Mouse (Mus musculus): ENCODE results near the gene Atxn2.

Gene Atxn2

GRCm38 (mm10) chr5:121845361-121845760 is 134.2 kb downstream of the Atxn2 start:
- in situ Hi-C loops (cut with MboI; ENCODE audit: unreplicated experiment in 2 of 2), result loop anchor here (5.0 to 10.0 kb wide), 3 partner anchors 33 to 221 kb away; no protein-coding TSS in a partner anchor

DNA sequence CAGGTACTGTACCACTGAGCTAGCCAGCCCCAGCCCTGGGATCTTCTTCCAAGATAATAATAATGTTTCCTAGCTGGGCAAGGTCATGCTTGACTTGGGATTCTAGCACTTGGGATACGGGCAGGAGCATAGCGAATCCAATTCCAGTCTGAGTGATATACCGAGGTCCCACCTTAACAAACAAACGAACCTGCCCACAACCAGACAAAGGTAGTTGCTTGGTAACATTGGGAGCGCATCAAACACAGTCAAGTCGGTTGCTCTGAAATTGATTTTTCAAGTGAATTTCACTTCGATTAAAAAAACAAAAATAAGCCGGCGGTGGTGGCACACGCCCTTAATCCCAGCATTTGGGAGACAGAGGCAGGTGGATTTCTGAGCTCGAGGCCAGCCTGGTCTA is 135.2 kb downstream of the Atxn2 start:
- in situ Hi-C loops (cut with MboI; ENCODE audit: unreplicated experiment in 2 of 2), result loop anchor here (5.0 to 10.0 kb wide), 3 partner anchors 34 to 222 kb away; no protein-coding TSS in a partner anchor

DNA sequence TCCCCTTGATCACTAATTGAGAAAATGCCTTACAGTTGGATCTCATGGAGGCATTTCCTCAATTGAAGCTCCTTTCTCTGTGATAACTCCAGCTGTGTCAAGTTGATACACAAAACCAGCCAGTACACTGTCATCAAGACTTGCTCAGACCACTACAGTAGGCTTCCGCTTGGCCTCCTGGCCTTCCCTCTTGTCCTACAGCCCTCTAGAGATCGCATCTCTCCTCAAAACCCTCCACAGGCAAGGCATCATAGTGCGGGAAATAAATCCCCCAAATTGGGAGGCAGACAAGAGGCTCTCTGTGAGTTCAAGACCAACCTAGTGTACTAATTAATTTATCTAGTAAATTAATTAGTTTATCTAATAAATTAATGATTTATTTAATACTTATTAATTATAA is 136.1 kb downstream of the Atxn2 start:
- in situ Hi-C loops (cut with MboI; ENCODE audit: unreplicated experiment in 2 of 2), result loop anchor here (5.0 to 10.0 kb wide), 3 partner anchors 35 to 222 kb away; no protein-coding TSS in a partner anchor

DNA sequence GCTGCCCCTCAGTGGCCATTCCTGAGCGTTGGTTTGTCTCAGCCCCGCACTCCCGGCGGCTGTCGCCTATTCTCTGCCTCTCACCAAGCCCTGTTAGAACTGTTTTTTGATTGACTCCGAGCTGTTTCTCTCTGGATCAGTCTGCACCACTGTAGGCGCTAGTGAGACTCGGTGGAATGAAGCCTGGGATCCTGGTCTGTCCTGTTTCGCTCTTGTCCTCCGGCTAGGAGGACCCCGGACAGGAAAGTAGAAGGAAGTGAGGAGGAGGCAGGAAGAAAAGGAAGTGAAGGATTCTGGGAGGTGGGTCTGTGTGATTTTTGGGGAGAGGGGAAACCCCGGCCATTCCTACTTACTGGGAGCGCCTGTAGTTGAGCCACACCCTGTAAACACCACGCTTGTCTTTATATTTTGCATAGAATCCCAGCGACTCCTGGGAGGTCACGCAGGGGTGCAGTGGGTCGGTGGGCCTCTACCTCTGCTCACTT is 136.9 kb downstream of the Atxn2 start:
- in situ Hi-C loops (cut with MboI; ENCODE audit: unreplicated experiment in 2 of 2), result loop anchor here (5.0 to 10.0 kb wide), 3 partner anchors 36 to 223 kb away; no protein-coding TSS in a partner anchor

DNA sequence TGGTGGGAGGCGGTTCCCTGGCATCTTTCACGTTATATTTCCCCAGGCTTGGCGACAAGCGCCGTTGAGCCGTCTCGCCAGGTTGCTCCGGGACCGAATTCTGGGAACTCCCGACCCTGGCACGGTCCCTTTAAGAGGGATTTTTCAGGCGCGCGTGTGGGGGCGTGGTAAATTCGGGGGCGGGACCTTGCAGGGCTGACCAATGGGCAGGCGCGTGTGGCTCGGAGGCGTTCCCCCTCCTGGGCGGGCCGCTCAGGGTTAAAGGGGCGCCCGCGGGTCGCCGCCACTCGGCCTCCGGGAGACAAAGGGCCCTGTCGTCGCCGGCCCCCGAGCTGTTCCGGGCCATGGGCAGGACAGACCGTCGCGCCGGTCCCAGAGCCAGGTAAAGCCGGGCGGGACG is 137.6 kb downstream of the Atxn2 start, which contains the start of gene Pheta1:
Gene Pheta1, plus strand, starts transcription at position 242 of the 400 bp plus-strand sequence.
- in situ Hi-C loops (cut with MboI; ENCODE audit: unreplicated experiment in 2 of 2), result loop anchor here (5.0 to 10.0 kb wide), 3 partner anchors 36 to 224 kb away; no protein-coding TSS in a partner anchor

GRCm38 (mm10) chr5:121849478-121850349 is 138.6 kb downstream of the Atxn2 start:
- in situ Hi-C loops (cut with MboI; ENCODE audit: unreplicated experiment in 2 of 2), result loop anchor here (5.0 to 10.0 kb wide), 3 partner anchors 37 to 225 kb away; no protein-coding TSS in a partner anchor

DNA sequence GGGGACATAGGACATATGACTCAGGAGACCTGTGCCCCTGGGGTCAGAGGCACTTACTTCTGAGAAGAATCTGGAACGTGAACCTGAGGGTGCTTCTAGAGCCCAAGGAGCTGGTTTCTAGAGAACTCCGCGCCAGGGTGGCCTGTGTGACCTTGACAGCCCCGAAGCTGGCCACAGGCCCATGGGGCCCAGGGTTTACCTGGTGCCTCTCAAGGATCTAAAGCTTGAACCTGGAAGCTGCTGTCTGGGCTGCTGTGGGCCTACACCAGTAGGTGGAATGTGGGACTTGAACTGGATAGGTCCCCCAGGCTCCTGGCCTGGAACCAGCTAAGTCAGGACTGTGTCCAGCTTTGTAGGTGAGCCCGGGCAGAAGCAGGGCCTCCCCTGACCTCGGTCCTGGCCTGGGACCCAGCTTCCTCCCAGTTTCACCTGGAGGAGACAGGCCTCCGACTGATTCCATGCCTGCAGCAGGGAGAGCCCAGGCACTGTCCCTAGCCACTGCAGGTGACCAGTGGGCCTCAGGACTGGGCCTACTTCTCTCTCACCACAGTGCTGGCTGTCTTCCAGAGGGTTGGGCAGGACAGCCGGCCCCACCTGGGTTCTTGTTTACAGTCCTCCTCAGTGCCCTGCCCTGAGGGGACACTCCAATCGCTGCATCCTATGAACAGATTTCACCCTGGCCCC is 142.4 kb downstream of the Atxn2 start:
- in situ Hi-C loops (cut with MboI; ENCODE audit: unreplicated experiment in 2 of 2), result no loop called here

- in situ Hi-C loops (cut with MboI; ENCODE audit: unreplicated experiment in 2 of 2), result no loop called here
Observed at GRCm38 (mm10) chr5:121854768-121855167, 143.6 kb downstream of the Atxn2 start.

GRCm38 (mm10) chr5:121856740-121857139 is 145.6 kb downstream of the Atxn2 start:
- in situ Hi-C loops (cut with MboI; ENCODE audit: unreplicated experiment in 2 of 2), result no loop called here

- in situ Hi-C loops (cut with MboI; ENCODE audit: unreplicated experiment in 2 of 2), result no loop called here
Observed at GRCm38 (mm10) chr5:121858427-121858826, 147.3 kb downstream of the Atxn2 start.

GRCm38 (mm10) chr5:121861964-121862363 is 150.8 kb downstream of the Atxn2 start:
- in situ Hi-C loops (cut with MboI; ENCODE audit: unreplicated experiment in 2 of 2), result no loop called here

GRCm38 (mm10) chr5:121864330-121864729 is 153.2 kb downstream of the Atxn2 start:
- in situ Hi-C loops (cut with MboI; ENCODE audit: unreplicated experiment in 2 of 2), result no loop called here
